Mouse (Mus musculus) adrenal gland, postnatal 4 days (tissue): ENCODE data around the gene Prpsap2. TPM values are rescaled to one million over a fixed set of nuclear protein-coding genes. Genes with fewer than 3 reads are reported as not detected.

Source experiments
- total RNA-seq, 2 experiments: library from RNA; stranded (reverse); gene quantifications; 2 replicates each; pipeline ENCODE4 v1.2.3; 2021

Gene Prpsap2
- total RNA-seq, 2 experiments from 2014 or later: 33.6 to 39.8 TPM

Other genes with a start within 250 kb of the Prpsap2 start
- gene Epn2, start 182.4 kb downstream of the Prpsap2 start, total RNA-seq: 10 to 100 TPM; 38.5 to 44.2 TPM
- gene Grap, start 108.8 kb downstream of the Prpsap2 start, total RNA-seq: 10 to 100 TPM in 1 of 2 experiments, 1 to 10 TPM in 1; 9.1 to 10.8 TPM
- 1 to 10 TPM; 1.7 to 2.9 TPM for gene Fam83g, start 78.0 kb downstream of the Prpsap2 start, total RNA-seq
- 1 to 10 TPM in 1 of 2 experiments, under 1 TPM in 1; 0.23 to 5.6 TPM for gene Slc5a10, start 41.3 kb downstream of the Prpsap2 start, total RNA-seq
- 10 to 100 TPM; 27.6 TPM for gene Ulk2, start 93.0 kb upstream of the Prpsap2 start, total RNA-seq
- gene Akap10, start 168.2 kb upstream of the Prpsap2 start, total RNA-seq: 10 to 100 TPM; 29.0 TPM
- gene Specc1, start 194.7 kb upstream of the Prpsap2 start, total RNA-seq: 10 to 100 TPM; 16.3 to 22.4 TPM